Mouse (Mus musculus) layer of hippocampus, postnatal 36 days (tissue): ENCODE results near the gene Lyl1. TPM values are rescaled to one million over a fixed set of nuclear protein-coding genes. Genes with fewer than 3 reads are reported as not detected.

Source experiments
- DNase-seq, 2 experiments: peaks; one replicate each; pipeline ENCODE4 v3.0.0; 2022
- total RNA-seq, 2 experiments: library from RNA; stranded (reverse); gene quantifications; 2 replicates each; pipeline ENCODE4 v1.2.3; 2021

The Lyl1 gene
- total RNA-seq: 1 to 10 TPM; 1.2 to 2.0 TPM

GRCm38 (mm10) chr8:84700941-84701911 lies at the start of gene Lyl1:
Gene Lyl1, plus strand, starts transcription at chr8:84701457.
- DNase-seq: no peak

GRCm38 (mm10) chr8:84653092-84653631 lies 48.1 kb upstream of the Lyl1 start:
- no peak for DNase-seq

GRCm38 (mm10) chr8:84654597-84654996 lies 46.7 kb upstream of the Lyl1 start:
- no peak for DNase-seq

GRCm38 (mm10) chr8:84655336-84656190 lies 45.7 kb upstream of the Lyl1 start:
- DNase-seq: no peak

- no peak for DNase-seq
These were observed 45.1 kb upstream of the Lyl1 start for GRCm38 (mm10) chr8:84656191-84656525.

- no peak for DNase-seq
These were observed 44.6 kb upstream of the Lyl1 start for GRCm38 (mm10) chr8:84656641-84657126.

- DNase-seq: no peak
These were observed 44.1 kb upstream of the Lyl1 start for GRCm38 (mm10) chr8:84657203-84657602.

GRCm38 (mm10) chr8:84657680-84658079 lies 43.6 kb upstream of the Lyl1 start:
- DNase-seq: no peak

- no peak for DNase-seq
These were observed 42.3 kb upstream of the Lyl1 start for GRCm38 (mm10) chr8:84658951-84659350.

- no peak for DNase-seq
These were observed 41.1 kb upstream of the Lyl1 start for GRCm38 (mm10) chr8:84659936-84660818.

GRCm38 (mm10) chr8:84660819-84661457 lies 40.3 kb upstream of the Lyl1 start:
- DNase-seq: no peak

- no peak for DNase-seq
These were observed 39.8 kb upstream of the Lyl1 start for GRCm38 (mm10) chr8:84661458-84661871.

GRCm38 (mm10) chr8:84661961-84662571 lies 39.2 kb upstream of the Lyl1 start:
- DNase-seq: peak in 1 of 2 experiments; percentile 54

GRCm38 (mm10) chr8:84662581-84663065 lies 38.6 kb upstream of the Lyl1 start, which contains the start of gene Ier2:
Gene Ier2, minus strand, starts transcription at chr8:84662852.
- DNase-seq: peak; percentile 91 to 93

GRCm38 (mm10) chr8:84663483-84664327 lies 37.6 kb upstream of the Lyl1 start:
- DNase-seq: peak; percentile 96

- DNase-seq: peak; percentile 80 to 81
These were observed 36.5 kb upstream of the Lyl1 start for GRCm38 (mm10) chr8:84664566-84665384.

- no peak for DNase-seq
These were observed 35.8 kb upstream of the Lyl1 start for GRCm38 (mm10) chr8:84665385-84665893.

- DNase-seq: no peak
These were observed 33.2 kb upstream of the Lyl1 start for GRCm38 (mm10) chr8:84668081-84668480.
